Mouse (Mus musculus): ENCODE data around the gene Hbq1b. TPM values are rescaled to one million over a fixed set of nuclear protein-coding genes. Genes with fewer than 3 reads are reported as not detected.

Hbq1b gene
- total RNA-seq, 2 experiments from 2014 or later, result not detected

Other genes with a start within 250 kb of the Hbq1b start
- gene Il9r, start 86.7 kb upstream of the Hbq1b start, total RNA-seq (2015), result 0.07 TPM in 1 of 2 replicates, not detected in the other
- gene Il9r, start 86.7 kb upstream of the Hbq1b start, total RNA-seq (2017), result 0.30 TPM in 1 of 2 replicates, not detected in the other
- gene Snrnp25, start 81.5 kb upstream of the Hbq1b start, total RNA-seq (2015), result 56.5 and 60.4 TPM in 2 replicates
- gene Snrnp25, start 81.5 kb upstream of the Hbq1b start, total RNA-seq (2017), result 70.3 and 82.6 TPM in 2 replicates
- 0.22 TPM in 1 of 2 replicates, not detected in the other for gene Rhbdf1, start 64.7 kb upstream of the Hbq1b start, total RNA-seq (2015)
- gene Rhbdf1, start 64.7 kb upstream of the Hbq1b start, total RNA-seq (2017), result 0.25 and 2.9 TPM in 2 replicates
- 5.4 and 7.1 TPM in 2 replicates for gene Mpg, start 60.5 kb upstream of the Hbq1b start, total RNA-seq (2015)
- 5.3 and 7.8 TPM in 2 replicates for gene Mpg, start 60.5 kb upstream of the Hbq1b start, total RNA-seq (2017)
- gene Nprl3, start 19.3 kb upstream of the Hbq1b start, total RNA-seq (2015), result 15.1 and 16.2 TPM in 2 replicates
- 14.4 and 17.2 TPM in 2 replicates for gene Nprl3, start 19.3 kb upstream of the Hbq1b start, total RNA-seq (2017)
- gene Hba-x, start 10.6 kb upstream of the Hbq1b start, total RNA-seq (2015), result not detected in 2 replicates
- gene Hba-x, start 10.6 kb upstream of the Hbq1b start, total RNA-seq (2017), result not detected in 2 replicates
- 14.0 and 28.9 TPM in 2 replicates for gene Hba-a1, start 3.5 kb upstream of the Hbq1b start, total RNA-seq (2015)
- 9.4 and 10.0 TPM in 2 replicates for gene Hba-a1, start 3.5 kb upstream of the Hbq1b start, total RNA-seq (2017)
- 26.3 and 54.4 TPM in 2 replicates for gene Hba-a2, start 9.5 kb downstream of the Hbq1b start, total RNA-seq (2015)
- gene Hba-a2, start 9.5 kb downstream of the Hbq1b start, total RNA-seq (2017), result 25.3 and 31.4 TPM in 2 replicates
- not detected in 2 replicates for gene Hbq1a, start 13.1 kb downstream of the Hbq1b start, total RNA-seq (2015)
- gene Hbq1a, start 13.1 kb downstream of the Hbq1b start, total RNA-seq (2017), result not detected in 2 replicates
- gene Sh3pxd2b, start 60.9 kb downstream of the Hbq1b start, total RNA-seq (2015), result 6.1 and 7.2 TPM in 2 replicates
- 1.7 and 2.4 TPM in 2 replicates for gene Sh3pxd2b, start 60.9 kb downstream of the Hbq1b start, total RNA-seq (2017)
- 6.5 and 9.7 TPM in 2 replicates for gene Ubtd2, start 168.4 kb downstream of the Hbq1b start, total RNA-seq (2015)
- gene Ubtd2, start 168.4 kb downstream of the Hbq1b start, total RNA-seq (2017), result 2.6 and 4.0 TPM in 2 replicates
- gene Efcab9, start 245.1 kb downstream of the Hbq1b start, total RNA-seq (2015), result 1.7 TPM in 1 of 2 replicates, not detected in the other
- gene Efcab9, start 245.1 kb downstream of the Hbq1b start, total RNA-seq (2017), result 0.50 and 1.2 TPM in 2 replicates
- gene Stk10, start 246.3 kb downstream of the Hbq1b start, total RNA-seq (2015), result 12.8 and 15.8 TPM in 2 replicates
- 15.7 and 16.8 TPM in 2 replicates for gene Stk10, start 246.3 kb downstream of the Hbq1b start, total RNA-seq (2017)